Mouse (Mus musculus): ENCODE measurements around the gene Hist3h2a. TPM values are rescaled to one million over a fixed set of nuclear protein-coding genes. Genes with fewer than 3 reads are reported as not detected.

The Hist3h2a gene
- polyA plus RNA-seq (2017; shearing (Covaris generic)): 10 to 100 TPM in 1 of 2 experiments, 1 to 10 TPM in 1; 9.6 to 10.3 TPM

DNA sequence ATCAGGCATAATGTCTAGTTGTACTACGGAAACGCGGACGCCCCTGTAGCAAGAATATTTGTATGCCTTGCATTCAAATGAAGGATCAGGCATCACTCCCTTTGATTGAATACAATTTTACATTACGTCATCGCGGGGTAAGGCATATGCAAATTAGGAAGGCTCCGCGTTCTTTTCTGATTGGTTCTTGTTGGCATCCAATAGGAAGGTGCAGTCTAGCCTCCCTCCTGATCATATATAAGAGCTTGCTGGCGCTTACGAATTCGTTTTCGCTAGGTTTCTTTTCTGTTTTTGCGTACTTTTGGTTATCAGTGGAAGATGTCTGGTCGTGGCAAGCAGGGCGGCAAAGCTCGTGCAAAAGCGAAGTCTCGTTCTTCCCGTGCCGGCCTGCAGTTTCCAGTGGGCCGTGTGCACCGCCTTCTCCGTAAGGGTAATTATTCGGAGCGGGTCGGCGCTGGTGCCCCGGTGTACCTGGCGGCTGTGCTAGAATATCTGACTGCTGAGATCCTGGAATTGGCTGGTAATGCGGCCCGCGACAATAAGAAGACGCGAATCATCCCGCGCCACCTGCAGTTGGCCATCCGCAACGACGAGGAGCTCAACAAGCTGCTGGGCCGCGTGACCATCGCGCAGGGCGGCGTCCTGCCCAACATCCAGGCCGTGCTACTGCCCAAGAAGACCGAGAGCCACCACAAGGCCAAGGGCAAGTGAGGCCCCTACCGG is at the start of gene Hist3h2a, which contains the start of gene Trim17:
Gene Hist3h2a, plus strand, starts transcription at position 266 of the 723 bp plus-strand sequence.
Gene Trim17, plus strand, starts transcription at position 266 of the 723 bp plus-strand sequence.
- peak; percentile 94 for ATAC-seq

DNA sequence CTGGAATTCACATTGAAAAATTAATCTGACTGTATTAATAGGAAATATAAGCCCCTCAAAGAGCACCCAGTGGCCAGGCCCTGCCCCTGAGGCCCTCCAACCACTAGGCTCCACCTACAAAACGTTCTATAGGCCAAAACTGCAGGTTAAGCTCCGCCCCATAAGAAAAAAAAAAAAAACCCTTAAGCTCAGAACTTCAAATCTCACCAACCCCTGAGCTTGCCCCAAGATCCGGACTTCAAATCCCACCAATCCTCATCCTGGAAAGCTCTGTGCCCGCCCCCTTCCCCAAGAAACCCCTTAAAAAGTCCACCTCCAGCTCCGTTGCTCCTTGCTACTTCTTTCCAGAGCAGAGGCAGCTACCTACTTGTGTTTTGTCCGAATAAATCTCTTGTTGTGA is 49.6 kb upstream of the Hist3h2a start:
- no peak for ATAC-seq

DNA sequence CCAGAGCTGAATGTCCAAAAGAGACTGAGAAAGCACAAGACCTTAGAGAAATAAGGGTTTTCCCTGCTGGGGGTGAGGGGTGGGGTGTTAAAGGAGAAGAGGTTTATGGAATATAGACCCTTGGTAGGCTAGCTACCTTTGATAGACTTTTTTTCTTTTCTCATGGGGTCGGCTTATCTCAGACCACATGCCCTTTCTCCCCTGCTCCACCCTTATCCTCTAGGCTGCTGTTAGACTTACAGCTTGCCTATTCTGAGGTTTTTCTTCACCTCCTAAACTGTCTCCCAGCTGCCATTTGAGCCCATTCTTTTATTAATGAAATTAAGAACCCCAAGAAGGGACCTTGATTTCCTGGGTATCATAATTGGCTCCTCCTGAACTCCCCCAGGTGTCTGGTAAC is 40.7 kb upstream of the Hist3h2a start:
- ATAC-seq: no peak

DNA sequence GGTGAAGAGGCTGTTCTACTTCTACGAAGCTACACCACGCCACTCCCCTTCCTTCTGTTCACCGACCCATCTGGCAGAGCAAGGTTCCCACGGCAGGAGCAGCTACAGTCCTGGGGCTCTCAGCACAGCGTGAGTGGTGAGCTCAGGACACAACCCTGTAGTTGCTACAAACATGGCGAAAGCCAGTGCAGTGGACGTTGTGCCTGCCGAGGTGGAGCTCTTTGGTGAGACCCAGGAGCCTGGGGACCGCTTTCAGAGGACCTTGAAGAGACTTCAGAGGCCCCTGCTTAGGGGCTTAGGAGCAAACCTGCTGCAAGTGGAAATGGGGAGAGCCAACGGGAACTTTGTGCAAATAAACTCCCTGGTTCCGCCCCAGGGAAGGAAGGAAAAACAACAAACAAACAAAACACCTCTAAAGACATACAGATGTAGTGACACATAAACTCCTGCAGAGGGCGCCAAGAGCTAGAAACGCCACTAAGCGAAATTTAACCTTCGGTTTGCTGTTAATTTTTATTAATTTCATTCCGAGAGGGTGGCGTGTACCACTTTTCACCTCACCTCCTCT is 39.9 kb upstream of the Hist3h2a start:
- peak; percentile 70 for ATAC-seq

DNA sequence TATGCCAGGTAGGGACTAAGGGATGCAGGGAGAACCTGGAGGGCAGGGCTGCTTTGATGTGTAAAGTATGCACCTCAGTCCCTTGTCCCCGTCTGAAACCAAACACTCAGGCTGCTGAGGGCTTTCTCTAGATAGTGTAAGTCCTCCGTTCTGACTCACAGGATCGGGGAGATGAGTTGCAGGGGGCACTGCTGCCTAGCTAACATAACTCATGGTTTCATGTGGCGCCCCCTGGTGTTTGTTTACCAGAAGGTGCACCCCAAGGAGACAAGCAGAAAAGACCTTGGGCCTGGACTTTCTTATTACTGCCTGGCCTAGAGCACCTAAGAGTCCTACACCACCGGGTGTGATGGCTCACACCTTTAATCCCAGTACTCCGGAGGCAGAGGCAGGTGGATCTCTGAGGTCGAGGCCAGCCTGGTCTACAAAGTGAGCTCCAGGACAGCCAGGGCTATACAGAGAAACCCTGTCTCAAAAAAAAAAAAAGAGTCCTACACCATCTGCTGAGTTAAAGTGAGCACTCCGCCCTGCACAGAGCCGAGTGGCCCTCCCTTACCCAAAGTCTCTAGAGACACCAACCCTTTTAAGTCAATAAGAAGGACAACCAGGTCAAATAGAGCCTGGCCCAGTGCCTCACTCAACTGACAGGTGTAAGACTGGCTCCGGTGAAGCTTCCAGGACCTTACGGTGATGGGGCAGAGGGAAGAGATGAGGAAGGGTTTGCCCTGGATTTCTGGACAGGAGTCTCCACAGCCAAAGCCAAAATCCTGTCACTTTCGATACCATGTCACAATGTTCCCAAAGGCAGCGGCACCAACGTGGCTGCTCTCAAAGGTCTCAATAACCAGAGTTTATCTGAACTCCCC is 37.4 kb upstream of the Hist3h2a start:
- peak; percentile 70 for ATAC-seq

DNA sequence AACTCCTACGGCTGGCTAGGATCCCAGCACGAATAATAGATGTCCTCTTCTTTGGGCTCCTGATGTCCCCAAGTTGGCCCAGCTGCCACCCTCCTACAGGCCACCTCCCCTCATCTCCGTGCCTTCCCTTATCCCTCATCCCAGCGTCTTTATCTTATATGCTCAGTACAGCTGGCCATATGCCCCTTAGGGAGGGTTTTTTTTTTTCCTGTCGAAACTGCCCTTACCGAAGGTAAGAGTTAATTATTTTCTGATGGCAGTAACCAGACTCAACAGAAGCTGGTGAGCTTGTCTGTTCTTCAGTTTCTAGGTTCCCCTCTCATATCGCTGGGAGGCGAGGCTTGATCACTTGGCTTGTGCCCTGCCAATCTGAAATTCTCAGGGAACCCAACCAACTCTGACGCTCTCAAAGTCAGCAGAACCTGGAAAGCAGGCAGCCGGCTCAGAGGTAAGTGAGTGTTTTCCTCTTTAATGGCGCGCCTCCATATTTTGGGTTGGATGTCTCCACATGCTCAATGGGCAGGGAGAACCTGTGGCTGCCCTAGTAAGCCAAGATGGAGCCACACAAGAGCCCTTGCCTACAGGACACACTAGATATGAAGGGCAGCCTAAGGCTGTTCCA is 36.6 kb upstream of the Hist3h2a start, which contains the start of gene Btnl10:
Gene Btnl10, plus strand, starts transcription at position 164 of the 622 bp plus-strand sequence.
- ATAC-seq: no peak

DNA sequence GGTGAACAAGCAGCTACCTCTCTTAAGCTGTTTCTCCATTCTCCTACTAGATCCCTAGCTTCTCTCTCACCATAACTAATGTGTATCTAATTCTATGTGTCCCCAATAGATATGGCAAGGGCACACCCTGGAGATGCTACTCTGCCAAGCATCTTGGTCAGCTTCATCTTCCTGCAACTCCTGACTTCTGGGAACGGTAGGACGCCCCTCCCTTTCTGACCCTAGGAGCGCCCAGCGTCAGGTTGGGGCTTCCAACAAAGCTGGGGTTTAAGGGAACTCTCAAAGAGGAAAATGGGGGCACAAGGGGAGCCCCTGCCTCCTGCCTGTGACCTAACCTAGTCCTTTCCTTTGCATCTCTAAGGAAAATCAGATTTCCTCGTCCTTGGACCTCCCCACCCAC is 35.7 kb upstream of the Hist3h2a start:
- no peak for ATAC-seq

DNA sequence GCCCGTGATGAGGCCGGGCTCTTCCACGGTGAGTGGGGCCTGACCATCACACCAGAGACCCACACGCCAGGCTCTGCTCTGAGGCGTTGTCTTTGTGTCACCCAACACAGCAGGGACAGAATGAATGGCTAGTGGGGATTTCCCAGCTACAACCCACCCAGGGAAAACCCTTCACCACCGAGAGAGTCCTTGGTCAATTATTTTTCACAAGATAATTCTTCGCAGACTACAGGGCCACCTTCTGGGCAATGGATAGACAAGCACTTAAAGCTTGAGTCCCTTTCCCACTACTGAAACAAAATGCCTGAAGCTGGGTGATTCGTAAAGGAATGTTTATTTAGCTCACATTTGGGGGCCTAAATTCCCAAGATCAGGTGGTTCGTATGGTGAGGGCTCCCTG is 32.1 kb upstream of the Hist3h2a start:
- no peak for ATAC-seq

DNA sequence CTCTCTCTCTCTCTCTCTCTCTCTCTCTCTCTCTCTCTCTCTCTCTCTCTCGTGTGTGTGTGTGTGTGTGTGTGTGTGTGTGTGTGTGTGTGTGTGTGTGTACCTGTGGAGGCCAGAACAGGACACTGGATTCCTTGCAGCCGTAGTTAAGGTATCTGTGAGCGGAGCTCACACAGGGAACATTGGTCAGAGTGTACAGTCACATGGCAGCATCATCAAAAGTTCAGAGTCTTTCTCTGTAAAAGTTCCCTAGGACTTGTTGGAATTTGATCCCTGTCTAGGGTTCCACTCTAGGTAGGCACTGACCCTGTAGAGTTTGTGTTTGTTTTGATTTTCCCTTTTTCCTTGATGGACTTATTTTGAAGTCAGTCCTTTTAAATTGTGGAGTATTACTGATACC is 27.8 kb upstream of the Hist3h2a start:
- ATAC-seq: no peak

DNA sequence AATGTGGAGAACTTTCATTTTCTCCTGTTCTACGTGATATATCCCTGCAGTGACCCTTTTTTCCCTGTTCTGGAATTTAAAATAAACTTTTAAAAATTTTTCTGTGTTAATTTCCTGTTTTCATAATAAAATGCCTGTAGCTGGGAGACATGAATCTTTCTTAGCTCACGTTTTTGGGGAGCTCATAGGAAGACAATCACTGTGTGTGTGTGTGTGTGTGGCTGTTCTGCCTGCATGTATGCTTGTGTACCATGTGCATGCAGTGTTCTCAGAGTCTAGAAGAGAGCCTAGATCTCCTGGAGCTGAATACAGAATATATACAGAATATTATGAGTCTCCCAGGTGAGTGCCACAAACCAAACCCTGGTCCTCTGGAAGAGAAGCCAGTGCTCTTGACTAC is 27.4 kb upstream of the Hist3h2a start:
- no peak for ATAC-seq

DNA sequence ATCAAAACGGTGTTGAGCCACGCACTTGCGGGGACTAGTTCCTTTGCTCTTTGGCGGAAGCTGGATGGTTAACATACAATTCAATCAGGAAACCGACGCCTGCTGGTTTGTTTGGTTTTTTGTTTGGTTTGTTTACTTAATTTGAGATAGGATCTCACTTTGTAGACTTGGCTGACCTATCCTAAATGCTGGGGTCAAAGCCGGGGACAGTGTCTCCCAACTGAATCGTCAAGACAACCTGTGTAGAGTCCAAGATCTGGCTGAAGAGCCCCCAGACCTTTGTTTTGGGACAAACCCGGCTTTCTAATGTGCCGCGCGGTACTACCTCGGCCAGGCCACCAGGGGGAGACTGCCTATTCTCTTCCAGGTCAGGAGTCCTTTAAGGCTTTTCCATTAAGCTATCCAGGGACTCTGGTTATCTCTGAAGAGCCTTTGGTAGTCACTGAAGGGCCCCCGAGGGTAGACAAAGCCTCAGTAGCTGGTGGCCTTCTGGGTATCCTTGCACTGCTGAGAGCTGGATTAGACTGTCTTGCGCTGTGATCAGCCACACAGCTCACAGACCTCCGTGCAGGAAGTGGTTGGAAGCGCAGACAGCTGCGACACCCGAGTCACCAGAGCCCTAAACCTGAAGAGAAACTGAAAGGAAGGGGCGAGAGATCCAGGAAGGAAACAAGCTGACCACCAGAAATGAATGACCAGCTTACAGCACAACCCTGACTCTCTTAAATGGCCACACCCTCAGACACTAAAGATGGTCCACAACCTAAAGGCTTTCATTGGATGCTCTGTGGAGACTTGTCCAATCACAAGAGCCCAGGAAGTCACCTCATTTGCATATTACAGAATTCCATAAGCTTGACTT is 26.5 kb upstream of the Hist3h2a start:
- ATAC-seq: peak; percentile 95

DNA sequence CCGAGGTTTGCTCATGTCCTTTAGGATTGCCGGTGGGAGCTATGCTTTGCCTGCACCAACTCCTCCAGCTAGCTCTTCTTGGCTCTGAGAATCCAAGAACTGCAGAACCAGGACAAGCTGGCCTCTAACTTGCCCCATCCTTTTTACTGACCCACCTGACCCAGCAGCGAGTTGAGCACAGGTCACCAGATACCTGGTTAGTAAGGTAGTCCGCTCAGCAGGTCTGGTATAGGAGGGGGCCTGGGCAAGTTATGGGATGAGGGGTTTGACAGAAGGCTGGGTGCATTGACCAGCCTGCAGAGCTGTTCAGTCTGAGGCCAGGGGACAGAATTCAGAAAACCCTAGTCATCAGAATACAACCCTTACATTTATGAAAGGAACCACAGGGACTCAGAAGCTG is 25.4 kb upstream of the Hist3h2a start:
- ATAC-seq: no peak

DNA sequence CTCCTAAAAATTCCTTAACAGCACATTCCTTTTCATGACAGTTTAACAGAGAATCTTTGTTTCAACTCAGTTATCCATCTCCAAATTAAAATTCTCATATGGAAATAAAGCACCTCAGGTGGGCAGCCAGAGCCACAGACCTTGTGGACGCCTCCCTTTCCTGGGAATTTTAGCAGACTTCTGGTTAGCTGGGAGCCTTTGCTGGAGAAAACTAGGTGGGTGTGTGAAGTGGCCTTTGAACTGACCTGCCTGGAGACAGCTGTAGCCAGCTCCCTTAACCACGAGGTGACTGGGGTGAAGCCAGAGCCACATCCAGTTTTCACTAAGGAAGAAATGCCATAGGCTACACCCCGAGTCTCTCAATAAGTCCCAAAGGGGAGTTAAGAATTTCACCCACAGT is 24.8 kb upstream of the Hist3h2a start:
- no peak for ATAC-seq

DNA sequence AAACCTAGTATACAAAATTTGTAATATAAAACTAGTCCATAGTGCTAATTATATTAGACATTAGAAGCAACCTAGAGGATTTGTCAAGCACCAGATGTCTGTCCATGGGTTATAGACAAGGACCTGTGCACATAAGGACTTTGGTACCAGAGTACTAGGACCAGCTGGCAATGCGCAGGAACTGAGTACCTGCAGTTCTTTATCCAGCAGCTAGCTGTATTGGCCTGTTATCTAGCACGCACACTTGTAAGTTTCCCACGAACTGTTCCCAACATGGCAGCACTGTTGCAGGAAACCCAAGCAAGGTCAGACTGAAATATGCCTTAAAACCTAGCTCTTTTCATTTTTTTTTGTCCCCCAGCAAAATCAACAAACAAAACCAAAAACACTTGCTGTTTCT is 24.2 kb upstream of the Hist3h2a start:
- no peak for ATAC-seq

DNA sequence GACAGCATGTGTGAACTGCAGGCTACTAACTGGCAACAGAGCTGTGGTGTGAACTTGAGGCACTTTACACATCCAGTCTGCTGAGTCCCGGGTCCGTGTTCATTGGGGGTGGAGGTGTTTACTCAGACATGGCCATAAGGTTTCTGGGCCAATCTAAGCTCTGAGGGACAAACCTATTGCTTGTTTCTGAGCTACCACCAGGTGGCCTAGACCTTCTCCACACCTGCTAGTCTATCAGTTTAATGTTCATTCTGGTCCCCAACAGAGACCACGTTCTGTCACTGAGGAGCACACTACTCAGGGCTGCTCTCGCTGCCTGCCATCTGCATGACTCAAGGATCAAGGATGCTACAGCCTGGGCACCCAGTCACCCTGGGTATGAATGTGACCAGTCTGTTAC is 22.9 kb upstream of the Hist3h2a start:
- ATAC-seq: no peak

DNA sequence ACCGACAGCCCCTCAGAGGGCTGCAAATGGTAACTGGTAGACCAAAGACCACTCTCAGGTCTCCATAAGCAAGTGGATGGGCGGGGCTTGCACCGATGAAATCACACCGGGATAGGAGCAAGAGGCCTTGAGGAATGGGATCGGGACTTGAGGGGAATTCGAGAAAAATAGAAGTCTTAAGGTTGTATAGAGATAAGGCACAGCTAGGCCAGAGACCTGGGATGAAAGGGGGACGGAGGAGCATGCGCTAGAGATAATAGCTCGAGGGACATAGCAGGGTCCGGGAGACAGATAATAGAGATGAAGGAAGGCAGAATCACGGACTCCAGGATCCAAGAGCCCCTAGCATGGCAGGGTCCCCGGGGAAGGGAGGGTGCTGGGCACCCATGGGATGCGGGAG is 16.6 kb upstream of the Hist3h2a start:
- ATAC-seq: no peak

DNA sequence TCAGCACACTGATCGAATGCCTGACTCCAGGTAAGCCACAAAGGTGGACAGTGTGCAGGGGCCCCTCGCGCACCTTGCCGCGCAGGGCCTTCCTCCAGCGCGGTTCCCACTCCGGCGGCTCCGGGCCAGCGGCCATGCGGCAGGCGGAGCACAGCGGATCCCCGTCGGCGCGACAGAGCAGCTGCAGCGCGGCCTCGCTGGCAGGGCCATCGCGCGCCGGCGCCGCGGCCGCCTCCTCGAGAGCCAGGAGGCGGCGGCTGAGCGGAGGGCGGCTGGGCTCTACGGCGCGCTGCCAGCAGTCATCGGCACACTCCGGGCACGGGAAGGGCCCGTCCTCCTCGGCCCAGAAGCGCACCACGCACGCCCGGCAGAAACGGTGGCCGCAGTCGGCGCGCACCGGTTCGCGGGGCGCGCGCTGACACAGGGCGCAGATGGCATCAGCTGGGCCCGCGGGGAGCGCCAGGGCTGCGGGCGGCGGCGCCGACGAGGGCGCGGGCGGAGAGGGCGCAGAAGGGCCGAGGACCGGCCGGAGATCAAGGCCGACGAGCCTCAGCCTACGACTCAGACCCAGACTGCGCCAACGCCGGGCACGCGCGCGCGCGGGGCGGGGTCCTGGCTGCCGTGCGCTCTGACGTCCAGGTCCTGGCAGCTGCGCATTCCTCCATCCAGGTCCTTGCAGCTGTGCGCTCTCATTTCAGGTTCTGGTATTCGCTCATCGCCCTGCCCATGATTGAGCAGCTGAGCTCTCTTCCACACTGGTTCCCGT is 16.0 kb upstream of the Hist3h2a start, which contains the start of gene Rnf187:
Gene Rnf187, minus strand, starts transcription at position 595 of the 766 bp plus-strand sequence.
- peak; percentile 90 for ATAC-seq

DNA sequence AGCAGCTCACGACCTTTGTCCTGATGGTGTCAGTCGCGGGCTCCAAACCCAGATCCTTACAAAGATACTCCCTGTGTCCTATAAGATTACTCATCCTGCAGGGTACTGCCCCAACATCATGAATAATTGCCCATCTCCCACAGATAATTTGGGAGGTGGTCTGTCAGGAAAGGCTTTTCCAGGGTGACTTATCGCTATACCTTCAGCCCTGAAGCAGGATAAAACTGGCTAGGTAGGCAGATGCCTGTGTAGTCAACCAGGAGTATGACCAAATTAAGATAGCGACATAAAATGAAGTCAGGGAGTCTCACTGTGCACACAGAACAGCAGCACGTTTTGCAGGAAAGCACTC is 15.4 kb upstream of the Hist3h2a start:
- ATAC-seq: no peak

DNA sequence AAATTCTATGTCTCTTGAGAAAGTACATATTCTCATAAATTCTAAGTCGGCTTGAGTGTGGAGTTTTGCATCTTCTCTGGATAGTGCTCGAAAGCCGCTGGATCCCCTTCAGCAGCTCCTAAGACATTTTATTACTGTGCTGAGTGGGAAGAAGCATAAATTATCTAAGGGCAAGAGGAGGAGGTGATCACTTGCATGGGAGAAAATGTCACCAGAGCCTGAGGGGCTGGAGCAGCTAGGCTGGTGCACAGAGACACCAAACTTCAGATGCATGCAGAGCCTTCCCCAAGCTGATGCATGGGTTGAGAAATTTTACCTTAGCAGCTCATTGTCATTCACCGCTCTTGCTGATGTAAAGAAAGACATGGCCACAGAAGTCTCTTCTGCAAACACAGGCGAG is 10.3 kb upstream of the Hist3h2a start:
- no peak for ATAC-seq

DNA sequence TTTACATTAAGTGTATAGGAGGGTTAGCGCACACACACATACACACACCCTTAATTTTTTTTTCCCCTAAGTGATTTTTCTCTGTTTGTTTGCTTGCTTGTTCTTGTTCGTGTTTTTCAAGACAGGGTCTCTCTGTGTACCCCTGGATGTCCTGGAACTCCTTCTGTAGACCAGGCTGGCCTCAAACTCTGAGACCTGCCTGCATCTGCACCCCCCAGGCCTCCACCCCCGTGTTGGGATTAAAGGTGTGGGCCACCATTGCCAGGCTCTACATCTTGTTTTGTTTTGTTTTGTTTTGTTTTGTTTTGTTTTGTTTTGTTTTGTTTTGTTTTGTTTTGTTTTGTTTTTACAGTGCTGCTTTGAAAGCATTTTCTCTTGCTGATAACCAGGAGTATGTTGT is 7.2 kb upstream of the Hist3h2a start:
- no peak for ATAC-seq

Measured in CD4-positive, CD25-positive, alpha-beta regulatory T cell, adult 4 months (primary cell).